Mouse (Mus musculus): ENCODE results near the gene Fau. TPM values are rescaled to one million over a fixed set of nuclear protein-coding genes. Genes with fewer than 3 reads are reported as not detected.

The Fau gene
- polyA plus RNA-seq, 1 experiment, result 1,752 TPM

GRCm38 (mm10) chr19:6070571-6071250 is 13.1 kb downstream of the Fau start:
- no peak for DNase-seq (ENCODE audit: low spot score)

- DNase-seq (ENCODE audit: low spot score), result no peak
These were observed 13.6 kb downstream of the Fau start for GRCm38 (mm10) chr19:6071261-6071660.

DNA sequence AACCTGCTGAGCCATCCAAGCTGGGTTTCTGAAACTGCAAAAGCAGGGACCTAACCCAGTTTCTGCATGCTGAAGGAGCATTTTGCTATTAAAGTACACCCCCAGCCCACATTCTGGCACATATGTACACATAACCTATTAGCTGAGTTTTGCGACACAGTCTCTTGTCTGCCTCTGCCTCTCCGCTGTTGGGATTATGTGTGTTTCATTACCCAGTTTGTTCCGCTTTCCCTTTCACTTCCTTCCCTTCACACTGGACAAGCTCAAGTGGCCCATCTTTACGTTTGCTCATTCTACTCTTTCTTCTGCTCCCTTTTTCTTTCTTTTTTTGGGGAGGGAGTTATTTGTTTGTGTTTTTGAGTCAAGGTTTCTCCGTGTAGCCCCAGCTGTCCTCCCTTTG is 16.2 kb downstream of the Fau start:
- DNase-seq (ENCODE audit: low spot score), result no peak

DNA sequence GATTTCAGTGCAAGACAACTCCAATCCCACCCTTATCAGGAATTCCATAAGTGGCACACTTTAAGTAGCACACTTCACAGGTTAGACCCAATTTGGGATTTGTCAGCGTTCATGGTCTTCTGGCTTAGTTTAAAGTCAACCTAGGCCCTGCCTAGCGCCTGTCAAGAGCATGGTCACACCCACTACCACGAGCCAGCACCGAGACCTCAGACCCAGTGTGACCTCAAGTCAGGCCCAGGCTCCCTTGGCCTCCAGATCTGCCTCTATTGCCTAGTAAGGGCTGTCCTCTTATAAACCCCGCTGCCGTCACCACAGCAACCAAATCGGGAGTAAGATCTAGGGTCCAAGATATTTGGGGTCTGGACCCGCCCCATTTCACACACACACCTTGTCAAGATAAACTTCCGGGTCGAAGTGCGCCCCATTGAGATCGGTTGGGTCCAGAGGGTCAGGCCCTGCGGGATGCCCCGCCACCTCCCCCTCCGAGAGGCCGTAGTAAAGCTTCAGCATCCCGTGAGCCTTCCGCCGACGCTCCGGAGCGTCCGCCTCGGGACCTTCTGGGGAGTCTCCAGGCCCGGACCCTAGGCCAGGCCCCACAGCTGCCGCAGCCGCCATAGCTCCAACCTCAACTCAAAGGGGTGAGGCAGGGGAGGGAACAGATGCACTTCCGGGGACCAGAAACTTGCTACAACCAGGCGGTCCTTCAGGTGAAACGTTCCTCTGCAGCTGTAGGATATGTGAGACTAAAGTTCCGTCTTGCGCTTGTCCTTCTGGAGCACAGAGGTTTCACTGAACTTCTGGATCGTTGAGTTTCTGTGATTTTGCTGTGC is 19.1 kb downstream of the Fau start, which contains the start of gene Vps51:
Vps51 (minus strand) TSS at position 668 of the 830 bp plus-strand sequence.
- DNase-seq (ENCODE audit: low spot score), result peak; percentile 66

GRCm38 (mm10) chr19:6079983-6080480 is 22.4 kb downstream of the Fau start, which contains the start of gene Tmem262:
Gene Tmem262 (plus strand): TSS chr19:6080033.
- no peak for DNase-seq (ENCODE audit: low spot score)

GRCm38 (mm10) chr19:6082156-6082555 is 24.5 kb downstream of the Fau start, which contains the start of gene Gm28374:
Gene Gm28374 (minus strand): TSS chr19:6082256.
- no peak for DNase-seq (ENCODE audit: low spot score)

DNA sequence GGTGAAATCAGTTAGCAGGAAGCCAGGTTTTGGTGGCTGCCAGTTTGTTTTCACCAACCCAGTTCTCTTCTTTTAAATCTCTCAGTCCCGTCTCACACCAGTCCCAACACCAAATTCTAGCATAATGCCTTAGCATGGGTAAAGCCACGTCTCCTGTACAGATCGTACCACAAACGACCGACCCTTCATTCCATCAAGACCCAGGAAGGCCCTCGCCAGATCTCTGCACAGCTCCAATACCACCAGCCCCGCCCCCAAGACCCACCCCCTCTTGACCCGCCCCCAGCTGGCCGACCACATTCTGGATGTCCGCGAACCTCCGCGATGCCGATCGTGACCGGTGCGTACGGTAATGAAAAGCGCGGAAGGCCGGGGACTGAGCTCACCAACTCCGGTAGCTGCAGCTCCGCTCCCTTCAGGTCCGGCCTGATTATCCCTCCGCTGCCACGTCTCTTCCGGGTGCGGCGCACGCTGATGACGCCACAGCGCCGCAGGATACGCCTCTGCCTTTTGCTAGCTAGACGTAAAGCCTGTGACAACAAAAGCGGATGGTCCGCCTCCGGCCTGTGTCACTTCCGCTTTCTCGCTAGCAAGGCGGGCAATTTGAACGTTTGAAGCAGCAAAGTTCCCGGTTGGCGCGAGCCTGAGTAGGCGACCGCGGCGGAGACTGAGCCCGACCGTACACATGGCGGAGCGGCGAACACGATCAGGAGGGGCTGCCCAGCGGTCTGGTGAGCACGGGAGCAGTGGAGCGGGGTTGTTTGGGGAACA is 27.0 kb downstream of the Fau start, which contains the start of the genes Zfpl1 and Cdca5:
Zfpl1 (minus strand) TSS at position 479 of the 771 bp plus-strand sequence.
Cdca5 (plus strand) TSS at position 506 of the 771 bp plus-strand sequence.
- DNase-seq (ENCODE audit: low spot score), result peak; percentile 82

- no peak for DNase-seq (ENCODE audit: low spot score)
These were observed 27.8 kb downstream of the Fau start for GRCm38 (mm10) chr19:6085417-6085879.

GRCm38 (mm10) chr19:6088841-6089240 is 31.2 kb downstream of the Fau start:
- no peak for DNase-seq (ENCODE audit: low spot score)

DNA sequence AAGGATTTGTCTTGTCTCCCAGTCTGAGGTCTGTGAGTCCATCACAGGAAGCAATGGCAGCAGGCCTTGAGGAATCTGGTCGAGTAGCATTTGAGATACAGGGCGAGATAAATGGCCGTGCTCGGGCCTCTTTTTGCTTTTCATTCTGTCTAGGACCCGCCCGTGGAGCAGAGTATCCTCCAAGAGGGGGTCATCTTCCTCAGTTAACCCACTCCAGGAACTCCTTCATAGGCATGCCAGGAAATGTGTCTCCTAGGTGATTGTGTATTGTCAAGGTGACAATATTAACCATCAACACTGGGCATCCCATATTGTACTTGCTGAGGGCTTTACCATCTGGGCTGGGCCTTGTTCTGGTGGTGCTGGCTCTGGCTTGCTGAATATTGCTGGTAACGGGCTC is 36.5 kb downstream of the Fau start, which contains the start of gene AC131692.1:
AC131692.1 (plus strand) TSS at position 301 of the 400 bp plus-strand sequence.
- DNase-seq (ENCODE audit: low spot score), result no peak

- no peak for DNase-seq (ENCODE audit: low spot score)
These were observed 40.2 kb downstream of the Fau start for GRCm38 (mm10) chr19:6097847-6098246.

DNA sequence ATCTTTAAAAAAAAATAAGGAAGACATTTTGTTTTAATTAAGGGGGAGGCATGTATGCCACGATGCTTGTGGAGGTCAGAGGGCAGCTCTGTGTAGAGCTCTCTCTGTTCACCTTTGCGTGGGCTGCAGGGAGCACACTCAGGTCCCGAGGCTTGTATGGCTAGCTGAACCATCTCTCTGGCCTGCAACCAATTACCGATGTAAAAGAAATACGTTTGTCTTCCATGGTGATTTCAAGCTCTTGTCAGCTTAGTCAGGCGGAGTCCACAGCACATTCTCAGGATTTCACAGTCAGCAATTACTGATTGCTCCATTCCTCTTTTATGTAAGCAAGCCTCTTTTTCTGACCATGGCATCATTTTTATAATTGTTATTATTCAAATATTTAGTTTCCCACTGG is 43.5 kb downstream of the Fau start:
- DNase-seq (ENCODE audit: low spot score), result no peak

DNA sequence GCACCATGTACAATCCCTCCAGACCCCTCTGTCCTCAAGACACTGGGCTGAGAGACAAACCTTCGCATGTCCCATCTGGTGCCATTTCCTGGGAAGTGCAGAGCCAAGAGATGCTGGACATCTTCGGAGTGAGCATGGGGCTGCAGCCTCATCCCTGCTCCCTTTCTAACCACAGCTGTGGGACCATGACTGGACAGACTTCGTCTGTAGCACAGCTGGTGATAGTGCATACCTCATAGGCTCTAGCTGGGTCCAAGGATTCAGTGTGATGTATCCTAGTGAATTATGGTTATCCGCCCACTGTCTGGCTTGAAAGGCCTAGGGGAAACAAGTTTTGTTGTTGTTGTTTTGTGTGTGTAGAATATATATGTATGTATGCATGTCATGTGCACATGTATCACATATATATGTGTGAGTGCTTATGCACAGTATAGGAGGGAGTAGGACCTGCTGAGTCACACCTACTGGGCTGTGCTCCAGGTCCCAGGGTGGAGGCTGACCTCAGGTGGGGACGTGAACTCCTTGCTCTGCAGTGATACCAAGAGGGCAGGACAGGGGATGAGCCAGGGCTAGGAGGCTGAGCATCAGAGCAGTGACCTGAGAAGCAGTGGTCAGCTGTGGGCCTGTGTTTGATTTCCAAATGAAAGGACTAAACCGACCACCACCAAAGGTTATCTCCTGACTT is 44.7 kb downstream of the Fau start:
- no peak for DNase-seq (ENCODE audit: low spot score)

DNA sequence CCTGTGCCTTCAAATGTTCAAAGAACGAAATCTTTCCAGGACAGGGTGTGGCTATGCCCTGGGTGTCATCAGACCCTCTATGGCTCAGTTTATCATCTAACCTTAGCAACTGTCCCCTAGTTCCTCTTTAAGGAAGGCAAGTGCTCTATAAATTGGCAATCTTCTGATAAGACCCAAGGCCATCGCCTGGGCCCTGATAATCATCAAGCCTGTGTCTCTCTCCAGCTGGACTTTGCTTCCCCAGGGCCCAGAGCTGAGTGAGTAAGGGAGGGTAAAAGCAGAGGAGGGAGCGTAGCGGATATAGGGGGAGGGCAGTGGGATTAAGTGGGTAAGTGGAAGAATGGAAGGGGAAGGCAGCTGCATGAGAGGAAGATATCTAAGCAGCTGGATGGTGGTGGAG is 46.8 kb downstream of the Fau start:
- DNase-seq (ENCODE audit: low spot score), result no peak

DNA sequence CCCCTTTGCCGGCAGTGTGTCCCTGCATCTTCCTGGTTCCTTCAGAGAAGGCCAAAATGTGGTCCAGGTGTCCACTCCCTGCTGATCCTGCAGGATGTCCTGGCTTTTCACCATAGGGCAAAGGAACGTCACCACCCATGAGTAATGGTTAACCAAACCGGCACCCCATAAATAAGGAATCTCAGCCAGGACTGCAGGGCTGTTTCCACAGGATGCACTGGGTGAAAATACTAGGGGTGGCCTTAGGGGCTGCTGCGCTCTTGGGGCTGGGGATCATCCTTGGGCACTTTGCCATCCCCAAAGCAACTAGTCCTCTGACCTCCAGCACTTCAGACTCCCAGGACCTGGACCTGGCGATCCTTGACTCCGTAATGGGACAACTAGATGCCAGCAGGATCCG is 47.9 kb downstream of the Fau start, which contains the start of gene Naaladl1:
Naaladl1 (plus strand) TSS at position 197 of the 400 bp plus-strand sequence.
- no peak for DNase-seq (ENCODE audit: low spot score)

Other genes with a start within 250 kb of the Fau start
- 20.7 and 21.6 TPM in 2 replicates for gene Frmd8, start 182.6 kb upstream of the Fau start, polyA plus RNA-seq (2012; rRNA removed)
- 19.2 and 25.1 TPM in 2 replicates for gene Slc25a45, start 180.0 kb upstream of the Fau start, polyA plus RNA-seq (2012; rRNA removed)
- gene Tigd3, start 163.7 kb upstream of the Fau start, polyA plus RNA-seq (2012; rRNA removed), result 0.69 and 0.87 TPM in 2 replicates
- 87.5 and 102 TPM in 2 replicates for gene Dpf2, start 144.8 kb upstream of the Fau start, polyA plus RNA-seq (2012; rRNA removed)
- 22.9 and 26.2 TPM in 2 replicates for gene Cdc42ep2, start 133.0 kb upstream of the Fau start, polyA plus RNA-seq (2012; rRNA removed)
- 32.8 and 41.0 TPM in 2 replicates for gene Pola2, start 93.6 kb upstream of the Fau start, polyA plus RNA-seq (2012; rRNA removed)
- 0.12 and 0.21 TPM in 2 replicates for gene Slc22a20, start 71.7 kb upstream of the Fau start, polyA plus RNA-seq (2012; rRNA removed)
- gene Capn1, start 41.9 kb upstream of the Fau start, polyA plus RNA-seq (2012; rRNA removed), result 116 and 118 TPM in 2 replicates
- 15.5 and 24.1 TPM in 2 replicates for gene Syvn1, start 11.3 kb upstream of the Fau start, polyA plus RNA-seq (2012; rRNA removed)
- gene Mrpl49, start 59 bp upstream of the Fau start, polyA plus RNA-seq (2012; rRNA removed), result 32.4 and 33.5 TPM in 2 replicates
- 25.8 and 26.8 TPM in 2 replicates for gene Znhit2, start 3.3 kb downstream of the Fau start, polyA plus RNA-seq (2012; rRNA removed)
- gene Tm7sf2, start 10.5 kb downstream of the Fau start, polyA plus RNA-seq (2012; rRNA removed), result 24.1 and 33.2 TPM in 2 replicates
- 62.5 and 70.8 TPM in 2 replicates for gene Vps51, start 19.4 kb downstream of the Fau start, polyA plus RNA-seq (2012; rRNA removed)
- 0.21 TPM in 1 of 2 replicates, not detected in the other for gene Tmem262, start 22.2 kb downstream of the Fau start, polyA plus RNA-seq (2012; rRNA removed)
- gene Gm28374, start 24.4 kb downstream of the Fau start, polyA plus RNA-seq (2012; rRNA removed), result 0.31 and 0.55 TPM in 2 replicates
- gene Zfpl1, start 27.1 kb downstream of the Fau start, polyA plus RNA-seq (2012; rRNA removed), result 68.5 and 81.2 TPM in 2 replicates
- gene Cdca5, start 27.1 kb downstream of the Fau start, polyA plus RNA-seq (2012; rRNA removed), result 0.83 and 1.4 TPM in 2 replicates
- 0.14 TPM in 1 of 2 replicates, not detected in the other for gene AC131692.1, start 36.6 kb downstream of the Fau start, polyA plus RNA-seq (2012; rRNA removed)
- gene Naaladl1, start 47.9 kb downstream of the Fau start, polyA plus RNA-seq (2012; rRNA removed), result 0.06 and 0.13 TPM in 2 replicates
- 14.0 and 16.8 TPM in 2 replicates for gene Sac3d1, start 60.8 kb downstream of the Fau start, polyA plus RNA-seq (2012; rRNA removed)
- 27.7 and 32.6 TPM in 2 replicates for gene Snx15, start 70.5 kb downstream of the Fau start, polyA plus RNA-seq (2012; rRNA removed)
- gene Batf2, start 83.1 kb downstream of the Fau start, polyA plus RNA-seq (2012; rRNA removed), result 5.1 and 9.2 TPM in 2 replicates
- gene Arl2, start 83.7 kb downstream of the Fau start, polyA plus RNA-seq (2012; rRNA removed), result 76.9 and 87.5 TPM in 2 replicates
- gene Majin, start 126.5 kb downstream of the Fau start, polyA plus RNA-seq (2012; rRNA removed), result 0.52 and 0.60 TPM in 2 replicates
- 0.31 and 0.83 TPM in 2 replicates for gene Gpha2, start 168.5 kb downstream of the Fau start, polyA plus RNA-seq (2012; rRNA removed)
- gene Ppp2r5b, start 178.0 kb downstream of the Fau start, polyA plus RNA-seq (2012; rRNA removed), result 31.0 and 38.3 TPM in 2 replicates
- gene Atg2a, start 183.8 kb downstream of the Fau start, polyA plus RNA-seq (2012; rRNA removed), result 11.4 and 15.7 TPM in 2 replicates
- gene Ehd1, start 218.9 kb downstream of the Fau start, polyA plus RNA-seq (2012; rRNA removed), result 73.6 and 86.5 TPM in 2 replicates
- gene Cdc42bpg, start 248.6 kb downstream of the Fau start, polyA plus RNA-seq (2012; rRNA removed), result 22.7 and 27.0 TPM in 2 replicates

Data from urinary bladder, adult 2 months (tissue).